ENCODE assay signal across 9 mouse cellular contexts in the genomic region with DNA sequence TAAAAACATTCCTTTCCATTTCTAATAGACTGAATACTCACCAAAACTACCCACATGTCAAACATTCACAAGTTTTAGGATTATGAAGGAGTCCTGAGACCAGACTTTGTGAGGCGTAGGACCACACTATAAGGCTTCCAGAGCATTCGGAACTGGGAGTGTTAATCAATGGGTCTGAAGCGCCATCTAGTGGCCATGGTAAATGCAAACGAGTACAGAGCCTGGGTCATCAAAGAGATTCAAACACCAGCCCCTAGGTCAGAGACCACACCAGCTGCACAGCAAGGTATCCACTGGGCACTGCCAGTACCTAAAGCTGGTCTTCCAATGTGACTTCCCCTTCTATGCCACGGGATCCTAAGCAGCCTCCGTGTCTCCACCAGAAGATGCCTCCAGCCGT. TPM values are rescaled to one million over a fixed set of nuclear protein-coding genes. Genes with fewer than 3 reads are reported as not detected.
A peak's percentile ranks its signal among the peaks of the same experiment; 100 is the strongest.
DNase-seq lines count a peak whose midpoint lies in the region; ATAC-seq lines count a peak whose summit lies in the region.
"Had no signal": no experiment of that assay in that cellular context is flagged by ENCODE, and none has a peak within 500 bp of the region (broad histone marks: within the 10 kb centered on the region; RNA-seq: fewer than 3 reads in every experiment).

No protein-coding gene starts in this region.

- DNase-seq in urinary bladder, postnatal 14 days (ENCODE audit: low spot score): peak; percentile 71
- no peak for DNase-seq in urinary bladder, adult 2 months (ENCODE audit: low spot score)
- DNase-seq in cerebellum, adult 8-10 months: peak; percentile 73
- peak; percentile 60 to 78 for DNase-seq in frontal cortex, postnatal 14 days (ENCODE audit: low spot score in 2 of 2)
- DNase-seq in kidney, adult 8-10 months: peak; percentile 39 to 73
- peak; percentile 91 for DNase-seq in limb, embryonic 11.5 days (ENCODE audit: low spot score)
- peak; percentile 77 for DNase-seq in thymus, postnatal 0 days (ENCODE audit: low spot score)

- ATAC-seq in limb, embryonic 11.5 days (ENCODE audit: insufficient number of reproducible peaks, low FRiP score, low TSS enrichment, low read depth): peak; percentile 60; the same call in 1 of the 2 replicates
- ATAC-seq in neutrophil, adult 5-6 weeks (ENCODE audit: extremely low read depth, insufficient number of reproducible peaks, low FRiP score, poor library complexity, severe bottlenecking): peak; percentile 68; the same call in 1 of the 2 replicates

- H3K27ac ChIP-seq in limb, embryonic 11.5 days (replicated peaks; ENCODE audit: low read depth, low read length): no peak overlapping the region
- H3K27ac ChIP-seq: stomach, embryonic 15.5 days had no signal

- WGBS in limb, embryonic 11.5 days: 16% methylated on average over 7 of the region's 7 CpGs

- H3K36me3 ChIP-seq in limb, embryonic 11.5 days (ENCODE audit: control insufficient read depth, insufficient read depth, low read length): no peaks in the 10 kb centered on the region
- H3K36me3 ChIP-seq: stomach, embryonic 15.5 days had no signal

- no peak overlapping the region for H3K4me2 ChIP-seq in limb, embryonic 11.5 days (ENCODE audit: low read depth, severe bottlenecking)
- H3K4me2 ChIP-seq: stomach, embryonic 15.5 days had no signal

- no peaks in the 10 kb centered on the region for H3K27me3 ChIP-seq in limb, embryonic 11.5 days (ENCODE audit: control insufficient read depth, insufficient read depth, low read length)
- H3K27me3 ChIP-seq: stomach, embryonic 15.5 days had no signal

- no peak overlapping the region for H3K9ac ChIP-seq in limb, embryonic 11.5 days (ENCODE audit: low read length)
- H3K9ac ChIP-seq: stomach, embryonic 15.5 days had no signal

- no peaks in the 10 kb centered on the region for H3K9me3 ChIP-seq in limb, embryonic 11.5 days (ENCODE audit: control insufficient read depth, low read length)
- H3K9me3 ChIP-seq: stomach, embryonic 15.5 days had no signal

- peaks cover 6% of the 10 kb centered on the region for H3K4me1 ChIP-seq in limb, embryonic 11.5 days (ENCODE audit: control insufficient read depth, insufficient read depth, low read length)
- H3K4me1 ChIP-seq: stomach, embryonic 15.5 days had no signal

- no peak overlapping the region for H3K4me3 ChIP-seq in limb, embryonic 11.5 days (ENCODE audit: low read depth, low read length)
- H3K4me3 ChIP-seq: stomach, embryonic 15.5 days had no signal

RNA-seq across cellular contexts. Expression of gene Gng13, which starts 18.5 kb away (rescaled TPM):
- polyA plus RNA-seq in urinary bladder, adult 2 months (2012; rRNA removed): not detected in 2 replicates
- 3.2 and 9.7 TPM in 2 replicates for polyA plus RNA-seq in limb, embryonic 11.5 days (2014; fragmentation: Nextera tagmentation; extraction: Ambion mirVana)
- total RNA-seq in neutrophil, adult 5-6 weeks (2017): not detected in 2 replicates
- 4.6 and 5.5 TPM in 2 replicates for polyA plus RNA-seq in thymus, postnatal 0 days (2015; fragmentation: Nextera tagmentation; extraction: Ambion mirVana)

RNA-seq across cellular contexts. Expression of gene Chtf18, which starts 28.8 kb away (rescaled TPM):
- polyA plus RNA-seq in urinary bladder, adult 2 months (2012; rRNA removed): 2.2 TPM in 2 replicates
- 29.1 and 31.5 TPM in 2 replicates for polyA plus RNA-seq in limb, embryonic 11.5 days (2014; fragmentation: Nextera tagmentation; extraction: Ambion mirVana)
- 1.5 and 2.3 TPM in 2 replicates for total RNA-seq in neutrophil, adult 5-6 weeks (2017)
- 21.1 and 23.5 TPM in 2 replicates for polyA plus RNA-seq in thymus, postnatal 0 days (2015; fragmentation: Nextera tagmentation; extraction: Ambion mirVana)

RNA-seq across cellular contexts. Expression of gene Rpusd1, which starts 29.0 kb away (rescaled TPM):
- 16.2 and 21.7 TPM in 2 replicates for polyA plus RNA-seq in urinary bladder, adult 2 months (2012; rRNA removed)
- polyA plus RNA-seq in limb, embryonic 11.5 days (2014; fragmentation: Nextera tagmentation; extraction: Ambion mirVana): 20.4 and 23.4 TPM in 2 replicates
- 1.7 and 2.2 TPM in 2 replicates for total RNA-seq in neutrophil, adult 5-6 weeks (2017)
- polyA plus RNA-seq in thymus, postnatal 0 days (2015; fragmentation: Nextera tagmentation; extraction: Ambion mirVana): 16.9 and 18.7 TPM in 2 replicates

RNA-seq across cellular contexts. Expression of gene Mslnl, which starts 37.4 kb away (rescaled TPM):
- 0.73 and 1.1 TPM in 2 replicates for polyA plus RNA-seq in urinary bladder, adult 2 months (2012; rRNA removed)
- not detected in 2 replicates for polyA plus RNA-seq in limb, embryonic 11.5 days (2014; fragmentation: Nextera tagmentation; extraction: Ambion mirVana)
- not detected in 2 replicates for total RNA-seq in neutrophil, adult 5-6 weeks (2017)
- 0.14 and 0.36 TPM in 2 replicates for polyA plus RNA-seq in thymus, postnatal 0 days (2015; fragmentation: Nextera tagmentation; extraction: Ambion mirVana)
- polyA plus RNA-seq: stomach, embryonic 15.5 days had no signal

RNA-seq across cellular contexts. Expression of gene Msln, which starts 55.7 kb away (rescaled TPM):
- polyA plus RNA-seq in urinary bladder, adult 2 months (2012; rRNA removed): 11.1 and 29.7 TPM in 2 replicates
- 0.14 and 0.24 TPM in 2 replicates for polyA plus RNA-seq in limb, embryonic 11.5 days (2014; fragmentation: Nextera tagmentation; extraction: Ambion mirVana)
- 1.6 TPM in 1 of 2 replicates, not detected in the other for total RNA-seq in neutrophil, adult 5-6 weeks (2017)
- 12.0 and 13.7 TPM in 2 replicates for polyA plus RNA-seq in thymus, postnatal 0 days (2015; fragmentation: Nextera tagmentation; extraction: Ambion mirVana)
